Mouse (Mus musculus): ENCODE data around the gene Olfr49. TPM values are rescaled to one million over a fixed set of nuclear protein-coding genes. Genes with fewer than 3 reads are reported as not detected.
"Not testable (repeated sequence)": the region's sequence is repeated elsewhere in the genome, so short reads cannot be mapped to it uniquely, and the experiment has no call there.

Olfr49 gene
- total RNA-seq, 2 experiments from 2014 or later = not detected

- no peak for DNase-seq (ENCODE audit: low spot score in 2 of 2)
- intact Hi-C loops (cut with DNase I) = no loop called here
Observed at GRCm38 (mm10) chr14:54233559-54234143, 51.1 kb downstream of the Olfr49 start.

GRCm38 (mm10) chr14:54232811-54233558, 51.8 kb downstream of the Olfr49 start:
- intact Hi-C loops (cut with DNase I) = no loop called here
- no peak for DNase-seq (ENCODE audit: low spot score in 2 of 2)

- no peak for DNase-seq (ENCODE audit: low spot score in 2 of 2)
- intact Hi-C loops (cut with DNase I) = no loop called here
Observed at GRCm38 (mm10) chr14:54232143-54232542, 52.6 kb downstream of the Olfr49 start.

GRCm38 (mm10) chr14:54231176-54231956, 53.4 kb downstream of the Olfr49 start:
- intact Hi-C loops (cut with DNase I) = no loop called here
- DNase-seq (ENCODE audit: low spot score in 2 of 2) = no peak

- DNase-seq (ENCODE audit: low spot score in 2 of 2) = no peak
- intact Hi-C loops (cut with DNase I) = no loop called here
Observed at GRCm38 (mm10) chr14:54230638-54231150, 54.0 kb downstream of the Olfr49 start.

GRCm38 (mm10) chr14:54229849-54230248, 54.9 kb downstream of the Olfr49 start:
- not testable (repeated sequence) for DNase-seq (ENCODE audit: low spot score in 2 of 2)
- intact Hi-C loops (cut with DNase I) = loop anchor here (2.0 to 5.0 kb wide), 6 partner anchors 168 to 412 kb away; partner anchors contain the start of genes Ajuba, Cdh24 and Gm17606

- no peak for DNase-seq (ENCODE audit: low spot score in 2 of 2)
Observed at GRCm38 (mm10) chr14:54228933-54229713, 55.6 kb downstream of the Olfr49 start.

GRCm38 (mm10) chr14:54228501-54228900, 56.2 kb downstream of the Olfr49 start:
- intact Hi-C loops (cut with DNase I) = loop anchor here (2.0 to 5.0 kb wide), 6 partner anchors 166 to 414 kb away; partner anchors contain the start of genes Ajuba, Cdh24 and Gm17606
- DNase-seq (ENCODE audit: low spot score in 2 of 2) = no peak

More at GRCm38 (mm10) chr14:54228933-54229713, 55.6 kb downstream of the Olfr49 start:
- intact Hi-C loops (cut with DNase I) = loop anchor here (2.0 to 5.0 kb wide), 6 partner anchors 167 to 413 kb away; partner anchors contain the start of genes Ajuba, Cdh24 and Gm17606

Other genes starting within 250 kb of the Olfr49 start
- 100 to 1,000 TPM; 114 to 126 TPM for gene Dad1, start 30.8 kb downstream of the Olfr49 start, total RNA-seq (2021)
- 10 to 100 TPM; 45.9 to 53.4 TPM for gene Abhd4, start 30.8 kb downstream of the Olfr49 start, total RNA-seq (2021)
- gene Oxa1l, start 75.9 kb upstream of the Olfr49 start, total RNA-seq (2021) = 10 to 100 TPM; 52.2 to 52.3 TPM
- gene Slc7a7, start 132.8 kb upstream of the Olfr49 start, total RNA-seq (2021) = 1 to 10 TPM; 1.9 TPM
- gene Mrpl52, start 142.0 kb upstream of the Olfr49 start, total RNA-seq (2021) = 10 to 100 TPM; 84.6 to 88.0 TPM
- gene Mmp14, start 146.7 kb upstream of the Olfr49 start, total RNA-seq (2021) = 10 to 100 TPM in 1 of 2 experiments, 1 to 10 TPM in 1; 7.2 to 10.8 TPM
- gene Lrp10, start 179.2 kb upstream of the Olfr49 start, total RNA-seq (2021) = 10 to 100 TPM; 24.1 to 24.4 TPM
- 1 to 10 TPM; 7.0 to 7.7 TPM for gene Rem2, start 191.2 kb upstream of the Olfr49 start, total RNA-seq (2021)
- gene Prmt5, start 232.6 kb upstream of the Olfr49 start, total RNA-seq (2021) = 10 to 100 TPM; 47.7 to 58.0 TPM

Measured in left cerebral cortex, postnatal 36 days (tissue).